Mouse (Mus musculus) erythroblast, embryonic 14.5 days (primary cell): ENCODE results near the gene Ect2. TPM values are rescaled to one million over a fixed set of nuclear protein-coding genes. Genes with fewer than 3 reads are reported as not detected.

Experiments
- H3K27me3 ChIP-seq: 2 replicates; pipeline ENCODE4 v1.6.1; 2012; ENCODE audit warnings: inconsistent platforms; ENCODE audit not compliant: control insufficient read depth
- H3K36me3 ChIP-seq: 2 replicates; pipeline ENCODE4 v1.6.1; 2012; ENCODE audit warnings: mild to moderate bottlenecking, inconsistent platforms; ENCODE audit not compliant: control insufficient read depth
- H3K4me1 ChIP-seq: 2 replicates; pipeline ENCODE4 v1.6.1; 2012; ENCODE audit warnings: inconsistent platforms; ENCODE audit not compliant: control insufficient read depth
- H3K4me3 ChIP-seq: replicated peaks from 2 replicates; pipeline ENCODE3; 2012; ENCODE audit warnings: moderate library complexity, mild to moderate bottlenecking, inconsistent platforms
- H3K9me3 ChIP-seq: 2 replicates; pipeline ENCODE4 v1.6.1; 2012; ENCODE audit warnings: low read length, inconsistent platforms, mixed read lengths; ENCODE audit not compliant: control insufficient read depth
- GATA1 ChIP-seq: IDR thresholded peaks from 2 replicates; pipeline ENCODE4 v1.6.1; 2012; ENCODE audit warnings: low read length, inconsistent platforms, mixed read lengths
- TAL1 ChIP-seq: IDR thresholded peaks from 3 replicates; pipeline ENCODE4 v1.6.1; 2012; ENCODE audit warnings: low read length, inconsistent platforms, mixed read lengths
- polyA plus RNA-seq: library from polyadenylated mRNA; stranded (reverse); fragments of >175 nt; gene quantifications from 2 replicates; pipeline ENCODE4 v1.2.3, GENCODE M21; 2012

Ect2 gene
- polyA plus RNA-seq, 1 experiment, result 0.46 TPM

- Histone ChIP-seq H3K4me3 (no peak overlapping the region), H3K36me3 (peaks cover 36% of the 10 kb centered on the region), H3K4me1 (no peaks in the 10 kb centered on the region), H3K9me3 (0 out of 2 replicates have a peak, but pooled peaks cover 2% of the 10 kb centered on the region), H3K27me3 (no peaks in the 10 kb centered on the region)
- TF ChIP-seq GATA1 (no peak), TAL1 (no peak)
These were observed 72.2 kb downstream of the Ect2 start for GRCm38 (mm10) chr3:27081229-27082060.

- H3K27me3 ChIP-seq, result no peaks in the 10 kb centered on the region
- no peak overlapping the region for H3K4me3 ChIP-seq
- TF ChIP-seq TAL1 (no peak), GATA1 (no peak)
- H3K36me3 ChIP-seq, result peaks cover 26% of the 10 kb centered on the region
- no peaks in the 10 kb centered on the region for H3K4me1 ChIP-seq
- 0 out of 2 replicates have a peak, but pooled peaks cover 2% of the 10 kb centered on the region for H3K9me3 ChIP-seq
These were observed 73.5 kb downstream of the Ect2 start for GRCm38 (mm10) chr3:27080061-27080770.

- no peaks in the 10 kb centered on the region for H3K27me3 ChIP-seq
- H3K4me1 ChIP-seq, result peaks cover 9% of the 10 kb centered on the region
- H3K9me3 ChIP-seq, result 0 out of 2 replicates have a peak, but pooled peaks cover 2% of the 10 kb centered on the region
- no peak for TF ChIP-seq TAL1
- TF ChIP-seq GATA1, result no peak
- no peak overlapping the region for H3K4me3 ChIP-seq
- no peaks in the 10 kb centered on the region for H3K36me3 ChIP-seq
These were observed 79.8 kb downstream of the Ect2 start for GRCm38 (mm10) chr3:27073884-27074283.

GRCm38 (mm10) chr3:27071706-27072105, 82.0 kb downstream of the Ect2 start:
- Histone ChIP-seq H3K4me1 (peaks cover 9% of the 10 kb centered on the region), H3K36me3 (no peaks in the 10 kb centered on the region), H3K4me3 (no peak overlapping the region), H3K27me3 (no peaks in the 10 kb centered on the region), H3K9me3 (0 out of 2 replicates have a peak, but pooled peaks cover 2% of the 10 kb centered on the region)
- no peak for TF ChIP-seq TAL1
- TF ChIP-seq GATA1, result no peak

- Histone ChIP-seq H3K36me3 (no peaks in the 10 kb centered on the region), H3K27me3 (no peaks in the 10 kb centered on the region), H3K4me1 (peaks cover 9% of the 10 kb centered on the region), H3K9me3 (no peaks in the 10 kb centered on the region), H3K4me3 (no peak overlapping the region)
- no peak for TF ChIP-seq TAL1
- no peak for TF ChIP-seq GATA1
These were observed 83.3 kb downstream of the Ect2 start for GRCm38 (mm10) chr3:27070340-27070739.

- Histone ChIP-seq H3K27me3 (no peaks in the 10 kb centered on the region), H3K36me3 (no peaks in the 10 kb centered on the region), H3K9me3 (no peaks in the 10 kb centered on the region), H3K4me3 (no peak overlapping the region), H3K4me1 (no peaks in the 10 kb centered on the region)
- no peak for TF ChIP-seq GATA1
These were observed 86.5 kb downstream of the Ect2 start for GRCm38 (mm10) chr3:27067206-27067605.

GRCm38 (mm10) chr3:27064886-27065285, 88.8 kb downstream of the Ect2 start:
- H3K27me3 ChIP-seq, result no peaks in the 10 kb centered on the region
- H3K9me3 ChIP-seq, result no peaks in the 10 kb centered on the region
- no peaks in the 10 kb centered on the region for H3K36me3 ChIP-seq
- H3K4me3 ChIP-seq, result no peak overlapping the region
- no peaks in the 10 kb centered on the region for H3K4me1 ChIP-seq
- TF ChIP-seq GATA1 (no peak), TAL1 (no peak)

- no peaks in the 10 kb centered on the region for H3K4me1 ChIP-seq
- no peaks in the 10 kb centered on the region for H3K36me3 ChIP-seq
- no peak overlapping the region for H3K4me3 ChIP-seq
- TF ChIP-seq GATA1, result no peak
- no peak for TF ChIP-seq TAL1
- H3K27me3 ChIP-seq, result no peaks in the 10 kb centered on the region
- no peaks in the 10 kb centered on the region for H3K9me3 ChIP-seq
These were observed 90.0 kb downstream of the Ect2 start for GRCm38 (mm10) chr3:27063399-27064260.
